Mouse (Mus musculus): ENCODE data around the gene A830031A19Rik. TPM values are rescaled to one million over a fixed set of nuclear protein-coding genes. Genes with fewer than 3 reads are reported as not detected.

The A830031A19Rik gene
- total RNA-seq, 1 experiment from 2014 or later: not detected

DNA sequence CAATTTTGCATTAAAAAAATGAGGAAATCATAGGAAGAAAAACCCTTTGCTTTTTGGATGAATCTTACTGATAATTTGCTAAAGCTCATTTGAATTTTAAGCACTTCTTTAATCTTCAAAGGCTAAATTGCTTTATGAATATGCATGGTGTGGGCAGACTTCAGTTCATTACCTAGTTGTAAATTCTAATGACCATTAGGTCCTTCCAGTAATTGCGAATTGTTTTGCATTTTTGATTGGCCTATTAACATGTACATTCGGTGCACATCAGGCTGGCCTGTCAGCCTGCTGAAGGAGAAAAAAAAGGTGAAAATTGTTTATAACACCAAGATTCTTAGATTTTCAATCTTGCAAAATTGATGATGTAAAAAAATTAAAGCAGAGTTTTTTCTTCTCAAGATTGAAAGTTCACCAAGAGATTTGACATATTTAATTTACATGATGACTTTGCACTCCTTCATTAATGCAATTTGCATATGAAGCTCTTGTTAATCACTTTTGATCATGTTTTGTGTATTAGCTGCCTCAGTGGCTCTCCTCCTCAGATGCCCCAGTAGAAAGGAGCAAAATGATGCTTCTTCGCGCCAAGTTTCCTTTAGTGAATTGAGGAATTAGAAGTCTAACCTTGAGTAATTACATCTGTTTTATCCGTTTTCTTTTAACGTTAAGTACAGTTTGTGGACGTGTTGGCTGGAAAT lies 21.0 kb upstream of the A830031A19Rik start:
- no peak for DNase-seq

DNA sequence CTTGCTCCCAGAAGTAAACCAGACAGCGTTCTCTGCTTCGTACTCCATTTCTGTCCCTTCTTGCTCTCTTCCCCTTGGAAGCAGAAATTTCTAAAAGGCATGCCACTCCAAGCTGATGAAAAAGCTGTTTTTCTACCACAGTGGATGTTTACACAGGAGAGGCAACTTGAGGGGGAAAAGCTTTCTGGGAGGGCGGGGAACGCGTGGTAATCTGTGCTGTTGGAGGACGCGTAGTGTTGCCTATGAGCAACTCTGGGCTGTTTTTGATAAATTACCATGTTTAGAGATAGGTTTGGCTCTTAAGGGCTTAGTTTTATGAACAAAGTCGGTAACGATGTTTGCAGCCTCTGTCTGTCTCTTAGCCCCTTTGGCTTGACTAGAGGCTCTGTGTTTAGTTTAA lies 20.4 kb upstream of the A830031A19Rik start:
- DNase-seq: no peak

DNA sequence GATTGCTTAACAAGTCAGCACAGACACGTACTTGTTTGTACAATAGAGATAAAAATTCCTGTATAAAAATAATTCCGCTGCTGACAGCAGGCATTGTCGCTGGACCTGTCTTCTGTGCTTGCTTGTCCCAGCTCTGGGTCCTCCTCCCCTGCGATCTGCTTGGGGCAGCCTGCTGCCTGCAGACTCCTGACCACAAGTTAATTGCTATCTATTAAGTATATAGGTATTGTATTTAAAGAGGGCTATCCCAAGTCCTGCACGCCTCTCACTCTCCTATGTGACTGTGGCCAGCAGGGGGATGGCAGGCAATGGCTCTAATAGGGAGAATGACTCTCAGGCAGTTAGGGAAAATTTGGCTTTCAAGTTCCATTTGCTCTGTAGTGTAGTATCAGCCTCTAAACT lies 19.2 kb upstream of the A830031A19Rik start:
- DNase-seq: no peak

DNA sequence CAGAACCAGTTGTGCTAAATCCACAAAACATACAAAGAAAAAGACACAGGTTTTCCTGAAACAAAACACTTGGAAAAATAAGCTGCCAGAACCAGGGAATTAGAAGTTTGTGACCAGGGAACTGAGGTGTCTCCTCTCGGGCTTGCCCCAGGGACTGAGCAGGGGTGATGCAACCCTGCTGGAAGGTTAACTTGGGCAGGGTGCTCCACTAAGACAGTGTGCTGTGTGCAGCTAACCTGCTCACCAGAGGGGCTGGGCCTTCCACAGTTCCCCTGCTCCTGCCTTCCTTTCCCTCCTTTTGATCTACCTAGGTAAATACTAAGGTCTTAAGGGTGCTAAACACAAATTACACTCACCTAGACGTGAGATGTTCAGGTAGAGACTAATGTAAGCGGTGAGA lies 17.8 kb upstream of the A830031A19Rik start:
- DNase-seq: no peak

DNA sequence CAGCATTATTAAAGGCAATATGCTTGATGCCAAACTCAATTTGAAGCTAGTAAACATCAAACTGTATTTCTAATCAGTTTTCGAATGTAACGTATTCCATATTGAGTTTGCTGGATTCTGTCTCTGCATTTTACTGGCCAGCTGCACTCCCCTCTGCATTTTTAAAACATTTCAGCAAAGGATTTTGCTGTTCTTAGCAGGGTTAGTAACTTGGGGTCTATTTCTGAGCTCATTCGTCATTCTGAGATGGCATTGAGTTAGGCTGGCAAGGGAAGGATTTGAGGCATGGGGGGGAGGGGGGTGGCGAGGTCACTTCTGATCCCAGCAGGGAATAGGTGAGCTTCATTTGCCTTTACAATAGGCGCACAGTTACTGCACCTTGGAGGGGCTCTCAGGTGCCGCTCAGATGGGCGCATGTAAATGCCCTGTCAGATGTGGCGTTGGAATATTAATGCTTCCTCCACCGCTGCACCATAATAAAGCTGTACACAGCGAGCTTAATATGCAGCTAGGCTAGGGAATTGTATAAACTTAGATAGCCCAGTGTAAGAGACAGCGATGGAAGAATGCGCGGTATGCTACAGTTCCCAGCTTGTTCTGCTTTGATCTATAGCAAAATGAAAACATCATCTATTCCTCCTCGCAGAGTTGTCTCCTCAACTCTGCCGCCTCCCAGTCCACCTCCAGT lies 16.7 kb upstream of the A830031A19Rik start:
- DNase-seq: no peak

DNA sequence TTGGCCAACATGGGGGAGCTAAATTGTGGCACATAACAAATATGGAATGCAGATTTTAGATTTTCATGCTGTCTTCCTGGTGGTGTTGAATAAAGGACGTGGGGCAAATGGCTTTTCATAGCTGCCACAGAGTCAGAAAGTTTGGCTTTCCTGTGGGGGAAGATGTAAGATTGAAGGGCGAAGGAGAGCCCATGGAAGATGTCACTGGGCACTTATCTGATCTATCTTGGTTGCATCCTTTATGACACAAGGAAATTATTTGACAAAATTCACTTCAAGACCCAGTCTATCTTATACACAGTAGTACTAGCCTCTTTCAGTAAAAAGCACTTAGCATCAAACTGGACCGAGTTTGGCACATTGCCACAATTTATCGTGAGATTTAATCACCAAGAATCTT lies 15.6 kb upstream of the A830031A19Rik start:
- no peak for DNase-seq

DNA sequence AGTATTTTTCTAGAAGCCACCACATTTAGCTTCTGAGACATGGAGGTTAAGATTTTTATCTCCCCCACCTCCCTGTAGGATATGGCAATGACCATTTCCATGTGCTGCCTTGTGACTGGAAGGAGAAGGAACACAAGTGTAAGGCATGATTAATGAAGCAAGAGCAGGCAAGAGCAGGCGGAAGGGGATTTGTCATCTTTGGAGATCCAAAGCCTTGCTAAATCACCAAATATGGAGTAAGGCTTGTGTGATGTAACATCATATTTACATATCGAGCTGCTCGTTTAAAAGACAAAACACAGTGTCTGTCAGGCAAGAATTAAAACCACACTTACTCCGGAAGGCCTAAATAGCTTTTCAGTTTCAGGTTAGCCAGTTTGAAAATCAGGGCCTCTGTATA lies 12.2 kb upstream of the A830031A19Rik start:
- DNase-seq: no peak

DNA sequence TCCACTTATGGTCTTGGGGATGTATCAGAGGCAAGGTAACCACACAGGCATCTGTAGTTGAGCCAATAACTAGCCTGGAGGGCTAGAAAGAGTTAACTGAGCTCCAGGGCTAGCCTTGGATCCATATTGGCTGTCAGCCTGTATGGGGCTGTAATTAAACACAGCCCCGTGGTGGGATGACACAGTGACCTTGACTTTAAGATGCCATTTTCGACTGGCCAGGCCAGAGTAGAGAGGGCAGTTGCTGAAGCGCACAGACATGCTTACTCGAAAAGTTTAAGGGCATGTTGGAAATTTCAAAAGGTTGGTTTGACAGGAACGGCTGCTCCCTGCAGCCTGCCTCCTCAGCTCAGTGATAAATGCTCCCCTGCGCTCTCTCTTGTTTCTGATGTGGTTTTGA lies 11.1 kb upstream of the A830031A19Rik start:
- peak; percentile 46 for DNase-seq

DNA sequence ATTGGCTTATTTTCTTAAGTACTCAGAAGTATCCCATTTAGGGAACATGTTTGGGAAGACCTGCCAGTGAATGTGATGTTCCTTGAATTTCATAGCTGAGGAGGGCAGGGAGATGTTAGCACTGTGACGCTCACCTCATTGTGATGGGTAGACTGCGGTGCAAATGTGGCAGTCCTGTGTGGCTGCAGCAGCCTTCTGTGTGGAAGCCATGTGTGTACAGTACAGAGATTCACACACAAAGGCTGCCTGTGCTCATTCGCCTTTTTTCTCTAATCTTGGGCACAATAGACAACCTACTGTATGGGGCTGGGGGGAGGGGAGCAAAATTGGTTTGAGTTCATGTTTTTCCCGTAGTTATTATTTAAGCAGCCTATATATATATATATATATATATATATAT lies 9.7 kb upstream of the A830031A19Rik start:
- DNase-seq: no peak

DNA sequence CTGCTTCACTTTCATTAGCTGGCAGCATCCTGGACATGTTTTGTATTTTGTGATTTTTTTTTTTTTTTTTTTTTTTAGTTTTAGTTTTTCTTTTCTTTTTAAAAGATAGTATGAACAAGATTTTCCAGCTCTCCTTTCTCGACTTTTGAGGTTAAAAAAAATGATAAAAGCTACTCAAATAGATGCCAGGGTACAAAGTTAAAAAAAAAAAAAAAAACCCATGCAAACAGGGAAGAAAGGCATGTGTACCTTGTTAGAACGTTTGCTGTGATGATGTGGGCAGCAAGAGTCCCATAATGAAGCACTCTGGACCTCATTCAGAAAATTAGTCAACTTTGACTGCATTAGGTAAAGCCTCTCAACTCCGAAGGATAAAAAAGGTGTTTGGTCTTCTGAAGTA lies 9.2 kb upstream of the A830031A19Rik start:
- DNase-seq: no peak

DNA sequence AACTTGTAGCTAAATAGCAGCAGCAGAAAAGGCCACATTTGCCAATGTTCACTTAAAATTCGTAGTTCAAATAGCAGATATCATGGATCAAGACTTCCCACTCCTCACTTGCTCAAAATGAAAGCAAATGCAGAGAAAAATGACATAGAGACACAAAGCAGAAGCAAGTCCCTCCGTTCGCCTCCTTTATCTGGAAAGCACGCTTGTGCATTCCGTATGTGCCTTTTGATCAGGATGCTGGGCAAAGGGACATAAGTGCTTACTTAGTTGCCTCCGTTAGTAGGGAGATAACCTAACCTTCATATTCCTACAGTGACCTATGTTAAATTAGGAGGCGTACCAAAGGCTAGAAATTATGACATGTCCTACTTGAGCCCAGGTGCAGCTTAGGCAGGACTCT lies 8.6 kb upstream of the A830031A19Rik start:
- no peak for DNase-seq

DNA sequence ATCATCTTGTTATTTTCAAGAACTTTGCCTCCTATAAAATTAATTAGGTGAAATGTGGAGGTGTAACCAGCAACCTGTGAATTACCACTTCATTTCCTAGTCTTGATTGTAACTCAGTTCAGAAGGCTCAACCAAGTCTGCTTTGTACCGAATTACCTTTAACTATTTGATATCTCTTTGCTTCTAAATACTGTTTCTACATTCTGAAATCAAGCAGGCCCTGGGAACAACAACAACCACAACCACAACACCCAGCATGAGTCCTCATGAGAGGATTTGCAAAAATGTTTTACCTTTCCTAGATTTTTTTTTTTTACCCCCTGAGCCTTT lies 8.2 kb upstream of the A830031A19Rik start:
- DNase-seq: no peak

DNA sequence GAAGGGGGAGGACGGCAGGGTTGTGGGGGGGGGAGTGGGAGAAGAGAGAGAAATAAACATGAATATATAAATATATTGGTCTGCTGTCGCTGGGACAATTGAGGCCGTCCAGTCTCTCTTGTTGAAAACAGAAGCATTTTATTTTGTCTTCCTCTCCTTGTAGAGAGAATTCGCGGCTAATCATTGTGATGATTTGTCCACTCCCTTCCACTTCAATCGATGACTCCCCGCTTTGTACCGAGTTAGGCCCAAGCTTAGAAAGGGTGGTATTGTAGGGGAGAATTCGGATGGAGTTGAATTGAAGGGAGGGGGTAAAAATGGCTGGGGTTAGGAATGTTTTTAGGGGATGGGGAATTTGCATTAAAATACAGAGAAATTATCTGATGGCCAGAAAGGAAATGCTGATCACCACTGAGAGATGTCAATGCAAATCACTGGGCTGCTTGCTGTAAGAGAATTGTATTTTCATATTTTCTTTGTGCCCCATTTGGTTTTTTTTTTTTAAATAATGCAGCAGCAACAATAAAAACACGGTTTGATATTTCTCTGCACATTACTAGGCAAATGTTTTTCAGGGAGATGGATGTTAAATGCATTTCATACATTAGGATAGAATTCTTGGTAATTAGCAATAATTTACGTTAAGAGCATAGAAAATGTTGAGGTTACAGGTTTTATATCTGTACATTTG lies 7.7 kb upstream of the A830031A19Rik start:
- no peak for DNase-seq

DNA sequence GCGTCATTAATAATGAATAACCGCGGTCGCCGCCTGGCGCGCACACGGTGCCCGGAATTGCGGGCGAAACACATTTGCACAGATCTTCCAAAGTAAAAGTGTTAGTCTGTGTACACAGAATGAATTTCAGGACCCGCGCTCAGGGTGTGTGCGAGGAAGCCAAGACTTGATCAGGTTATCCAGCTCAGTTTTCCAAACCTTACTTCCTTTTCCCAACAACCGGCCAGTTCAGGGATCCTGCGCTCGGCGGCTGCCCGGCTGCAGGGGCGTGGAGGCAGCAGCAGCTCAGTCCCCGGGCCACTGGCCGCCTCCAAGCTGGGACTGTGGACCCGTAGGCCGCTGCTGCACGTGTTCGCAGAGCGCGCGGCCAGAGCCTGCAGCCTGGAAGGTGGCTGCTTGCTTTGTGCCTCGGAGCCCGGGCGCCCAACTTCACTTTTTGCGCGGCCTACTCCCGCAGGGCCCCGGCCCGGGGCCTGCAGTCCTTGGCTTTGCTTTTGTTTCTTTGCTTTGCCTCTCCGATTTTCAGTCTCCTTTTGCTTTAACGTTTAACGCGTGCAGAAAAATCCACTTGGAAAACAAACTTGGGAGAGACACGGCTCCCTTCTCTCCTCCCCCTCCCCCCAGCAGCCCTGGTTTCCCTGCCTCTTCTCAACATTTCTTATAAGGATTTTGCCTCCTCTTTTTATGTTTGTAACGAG lies 7.0 kb upstream of the A830031A19Rik start:
- DNase-seq: peak; percentile 71

DNA sequence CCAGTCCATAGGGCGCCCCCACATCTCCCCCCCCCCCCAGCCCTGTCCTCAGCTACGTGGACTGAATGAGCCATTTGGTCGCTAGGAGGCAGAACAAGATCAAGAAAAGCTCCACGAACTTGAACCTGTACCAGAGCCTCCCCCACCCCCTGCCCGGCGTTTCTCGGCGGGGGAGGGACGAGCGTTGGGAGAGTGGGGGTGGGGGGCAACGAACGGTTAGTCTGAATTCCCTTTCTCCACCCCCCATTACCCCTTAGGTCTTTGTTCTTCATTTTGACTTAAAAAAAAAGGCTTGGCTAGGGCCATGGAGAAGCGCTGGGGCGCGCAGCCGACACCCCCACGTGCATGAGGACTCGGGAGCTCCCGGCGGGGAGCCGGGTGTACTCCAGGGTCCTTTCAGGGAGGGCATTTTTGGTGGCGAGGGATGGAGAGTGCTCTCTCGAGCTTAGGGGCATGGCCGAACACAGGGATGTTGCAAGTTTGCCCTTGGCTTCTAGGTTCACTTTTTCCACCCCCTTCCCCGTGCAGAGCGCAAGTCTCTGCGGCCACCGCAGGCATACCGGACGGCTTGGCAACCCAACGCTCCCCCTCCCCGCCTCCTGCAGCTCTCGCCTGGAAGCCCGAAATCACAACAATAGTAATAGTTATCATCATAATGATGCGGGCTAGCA lies 6.3 kb upstream of the A830031A19Rik start:
- DNase-seq: peak; percentile 79

DNA sequence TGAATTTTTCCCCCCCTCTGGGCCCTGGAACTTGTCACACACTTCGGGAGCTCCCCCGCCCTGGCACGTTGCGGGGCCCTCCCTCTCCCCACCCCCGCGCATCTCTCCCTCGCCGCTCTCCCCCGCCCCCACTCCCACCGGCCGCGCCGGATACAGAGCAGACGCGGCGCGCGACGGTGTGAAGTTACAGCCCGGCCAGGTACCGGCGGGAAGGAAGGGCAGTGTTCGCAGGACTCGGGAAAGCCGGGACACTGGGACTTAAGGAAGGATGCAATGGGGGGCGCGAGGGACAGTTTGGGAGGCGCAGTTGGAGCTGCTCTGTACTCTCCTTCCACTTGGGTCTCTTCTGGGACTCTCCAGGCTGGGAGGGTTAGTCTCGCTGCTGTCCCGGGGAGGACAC lies 5.7 kb upstream of the A830031A19Rik start:
- DNase-seq: peak; percentile 58

DNA sequence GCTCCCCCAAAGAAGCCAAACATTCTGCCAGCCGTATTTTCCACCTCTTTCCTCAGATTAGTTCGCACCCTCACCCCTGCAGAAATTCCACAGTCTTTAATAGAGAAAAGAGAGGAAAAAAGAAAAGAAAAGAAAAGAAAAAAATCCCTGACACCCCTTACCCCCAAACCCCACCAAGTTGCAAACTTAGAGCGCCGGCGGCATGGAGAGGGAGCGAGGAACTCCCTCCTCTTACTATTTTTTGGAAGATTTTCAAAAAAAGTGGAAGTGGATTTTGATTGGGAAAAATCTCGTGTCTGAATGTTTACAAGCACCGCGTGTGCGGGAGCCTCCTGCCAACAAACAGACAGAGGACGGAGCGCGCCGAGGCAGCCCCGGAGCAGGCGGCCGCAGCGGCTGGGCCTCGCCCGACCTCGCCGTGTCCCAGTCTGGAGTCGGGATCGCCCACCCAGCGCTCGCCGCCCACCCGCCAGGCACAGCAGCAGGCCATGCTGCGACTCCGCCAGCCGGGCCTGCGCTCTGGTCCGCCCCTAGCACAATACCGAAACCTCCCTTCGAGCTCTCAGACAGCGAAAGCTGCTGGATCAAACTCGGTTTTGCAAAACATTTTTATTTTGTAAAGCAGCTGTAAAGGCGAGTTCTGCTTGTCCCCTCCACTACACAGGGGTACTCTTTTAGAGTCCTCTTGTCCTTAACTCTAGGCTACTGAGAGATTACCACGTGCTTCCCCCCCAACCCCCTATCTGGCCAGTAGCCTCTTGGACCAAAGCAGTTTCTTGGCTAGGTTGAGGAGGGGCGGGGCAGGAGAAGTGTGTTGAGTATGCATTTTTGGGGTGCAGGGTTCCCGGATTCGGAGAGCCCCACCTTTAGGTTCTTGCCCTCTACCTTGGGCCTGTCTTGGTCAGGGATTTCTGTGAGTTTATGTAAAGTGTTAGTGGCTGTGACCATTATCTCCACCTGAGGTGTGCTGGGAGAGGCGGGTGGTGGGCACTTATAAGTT lies 4.8 kb upstream of the A830031A19Rik start:
- DNase-seq: peak; percentile 51

DNA sequence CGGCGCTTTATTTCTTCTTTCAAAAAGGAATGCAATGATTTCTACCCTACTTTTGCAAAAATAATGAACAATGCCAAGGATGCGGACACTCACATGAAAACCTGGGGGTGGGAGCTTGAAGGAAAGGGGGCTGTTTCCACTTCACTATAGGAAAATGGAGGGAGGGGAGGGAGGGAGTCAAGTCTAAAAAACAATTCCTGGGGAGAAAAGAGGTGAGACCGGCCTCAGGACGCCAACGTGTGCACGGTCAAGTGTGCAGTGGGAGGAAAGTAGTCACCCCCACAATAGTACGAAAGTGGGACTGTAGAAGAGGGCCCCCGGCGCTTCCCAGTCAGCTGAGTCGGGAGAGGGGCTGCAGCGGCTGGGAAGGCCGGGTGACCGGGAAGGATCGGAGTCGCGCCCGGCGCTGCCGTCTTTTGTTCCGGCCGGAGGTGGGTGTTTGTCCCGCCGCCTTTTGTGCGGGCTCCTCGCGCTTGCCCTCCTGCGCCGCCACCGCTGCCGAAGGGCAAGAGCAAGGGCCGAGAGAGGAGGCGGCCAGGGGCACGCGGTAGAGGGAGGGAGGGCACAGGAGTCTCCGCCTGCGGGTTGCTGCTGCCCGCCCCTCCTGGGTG lies 4.0 kb upstream of the A830031A19Rik start:
- peak; percentile 70 for DNase-seq

DNA sequence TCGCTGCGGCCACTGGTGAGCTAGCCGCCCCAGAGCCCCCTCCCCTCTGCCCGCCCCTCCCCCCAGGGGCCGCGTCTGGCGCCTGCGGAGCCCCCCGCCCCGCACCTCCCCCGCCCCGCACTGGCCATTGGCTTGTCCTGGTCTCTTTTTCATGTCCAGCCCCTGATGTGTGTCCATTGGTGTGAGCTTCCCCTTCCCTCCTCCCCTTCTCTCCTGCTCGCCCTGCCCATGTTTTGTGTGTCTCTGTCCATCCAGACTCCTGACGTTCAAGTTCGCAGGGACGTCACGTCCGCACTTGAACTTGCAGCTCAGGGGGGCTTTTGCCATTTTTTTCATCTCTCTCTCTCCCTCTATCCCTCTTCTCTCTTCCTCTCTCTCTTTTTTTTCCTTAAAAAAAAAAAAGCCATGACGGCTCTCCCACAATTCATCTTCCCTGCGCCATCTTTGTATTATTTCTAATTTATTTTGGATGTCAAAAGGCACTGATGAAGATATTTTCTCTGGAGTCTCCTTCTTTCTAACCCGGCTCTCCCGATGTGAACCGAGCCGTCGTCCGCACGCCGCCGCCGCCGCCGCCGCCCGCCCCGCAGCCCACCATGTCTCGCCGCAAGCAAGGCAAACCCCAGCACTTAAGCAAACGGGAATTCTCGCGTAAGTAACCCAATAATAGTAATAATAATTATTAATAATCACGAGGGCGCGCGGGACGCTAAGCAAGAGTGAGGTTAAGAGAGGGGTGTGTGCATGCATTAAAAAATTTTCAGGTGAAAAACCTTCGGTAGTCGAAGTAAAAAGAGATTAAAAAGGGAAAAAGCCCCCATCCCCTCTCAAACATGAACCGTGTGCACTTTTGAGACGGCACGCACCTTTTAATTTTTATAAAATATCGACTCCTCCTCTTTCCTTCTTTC lies 3.2 kb upstream of the A830031A19Rik start, which contains the start of gene Bcl11a:
Gene Bcl11a (plus strand): TSS at position 262 of the 911 bp plus-strand sequence.
- DNase-seq: peak; percentile 75

All from adrenal gland, postnatal 14 days (tissue).